Mouse (Mus musculus) heart, embryonic 16.5 days (tissue): ENCODE measurements around the gene Sfxn1. TPM values are rescaled to one million over a fixed set of nuclear protein-coding genes. Genes with fewer than 3 reads are reported as not detected.

Experiments
- ATAC-seq: fragments of 200-750 bp; cut with Nextera tagmentation; replicated peaks from 2 replicates; pipeline ENCODE4 v1.8.0; 2017; ENCODE audit warnings: moderate number of reproducible peaks; ENCODE audit not compliant: insufficient read depth, low FRiP score; ENCODE audit errors: extremely low read depth
- H3K27ac ChIP-seq: fragments of 300-500 bp; sonication (generic); 2 replicates; pipeline ENCODE4 v1.5.1; 2014; ENCODE audit warnings: mild to moderate bottlenecking, low read length, control low read depth, moderate library complexity
- H3K27me3 ChIP-seq: fragments of 300-500 bp; sonication (generic); 2 replicates; pipeline ENCODE4 v1.6.1; 2014; ENCODE audit warnings: low read length, mixed read lengths; ENCODE audit not compliant: control insufficient read depth, insufficient read depth
- H3K36me3 ChIP-seq: fragments of 300-500 bp; sonication (generic); 2 replicates; pipeline ENCODE4 v1.6.1; 2014; ENCODE audit not compliant: control insufficient read depth, insufficient read depth
- H3K4me1 ChIP-seq: fragments of 300-500 bp; sonication (generic); 2 replicates; pipeline ENCODE4 v1.6.1; 2014; ENCODE audit warnings: low read length, mixed read lengths; ENCODE audit not compliant: control insufficient read depth, insufficient read depth
- H3K4me2 ChIP-seq: fragments of 300-500 bp; sonication (generic); 2 replicates; pipeline ENCODE4 v1.6.1; 2014; ENCODE audit warnings: low read depth, mild to moderate bottlenecking, control low read depth, low read length
- H3K4me3 ChIP-seq: fragments of 300-500 bp; sonication (generic); 2 replicates; pipeline ENCODE4 v1.5.1; 2014; ENCODE audit warnings: mild to moderate bottlenecking, control low read depth, low read length
- H3K9ac ChIP-seq: fragments of 300-500 bp; sonication (generic); 2 replicates; pipeline ENCODE4 v1.6.1; 2014; ENCODE audit warnings: low read length, control low read depth
- H3K9me3 ChIP-seq: fragments of 300-500 bp; sonication (generic); replicated peaks from 2 replicates; pipeline ENCODE4 v1.6.1; 2016; ENCODE audit warnings: low read length; ENCODE audit not compliant: control insufficient read depth
- WGBS: fragments of 180-500 bp; shearing (Covaris S2); extraction: QIAGEN DNeasy Blood & Tissue Kit; methylation state at CpG from one replicate; pipeline ENCODE4 v1.1.7; 2014; 5-methylcytosine and 5-hydroxymethylcytosine counted together
- polyA plus RNA-seq: library from polyadenylated mRNA; unstranded; fragments of >200 nt; fragmentation: Nextera tagmentation; extraction: Ambion mirVana; gene quantifications from 2 replicates; pipeline ENCODE4 v1.2.1, GENCODE M21; 2015

Gene Sfxn1
- polyA plus RNA-seq, 1 experiment from 2014 or later: 29.0 TPM

- H3K9me3 ChIP-seq: no peaks in the 10 kb centered on the region
- peak overlapping the region; percentile 61 for H3K4me3 ChIP-seq
- no peak overlapping the region for H3K27ac ChIP-seq
- ATAC-seq: 0 out of 2 replicates have a peak, but pooled peaks have one; percentile 18
- under 1% methylated on average over 20 of the region's 20 CpGs for WGBS
- peaks cover 29% of the 10 kb centered on the region for H3K27me3 ChIP-seq
- peak overlapping the region; percentile 63 for H3K9ac ChIP-seq
- peak overlapping the region; percentile 99 for H3K4me2 ChIP-seq
- peaks cover 6% of the 10 kb centered on the region for H3K4me1 ChIP-seq
- H3K36me3 ChIP-seq: no peaks in the 10 kb centered on the region
Measured at GRCm38 (mm10) chr13:54054962-54055361, 16.7 kb upstream of the Sfxn1 start.

- Histone ChIP-seq H3K4me1 (peaks cover 6% of the 10 kb centered on the region), H3K27ac (no peak within 1 kb of the TSS), H3K4me2 (peak within 1 kb of the TSS; percentile 99), H3K4me3 (peak within 1 kb of the TSS; percentile 61), H3K9ac (peak within 1 kb of the TSS; percentile 63), H3K36me3 (no peaks in the 10 kb centered on the region), H3K27me3 (peaks cover 28% of the 10 kb centered on the region), H3K9me3 (no peaks in the 10 kb centered on the region)
- 2% methylated on average over 31 of the region's 31 CpGs for WGBS
- ATAC-seq: peak; percentile 41; the same call in 1 of the 2 replicates
Measured at GRCm38 (mm10) chr13:54055448-54055861, 16.2 kb upstream of the Sfxn1 start, which contains the start of gene Drd1. Gene Drd1, minus strand, starts transcription at chr13:54055705.

DNA sequence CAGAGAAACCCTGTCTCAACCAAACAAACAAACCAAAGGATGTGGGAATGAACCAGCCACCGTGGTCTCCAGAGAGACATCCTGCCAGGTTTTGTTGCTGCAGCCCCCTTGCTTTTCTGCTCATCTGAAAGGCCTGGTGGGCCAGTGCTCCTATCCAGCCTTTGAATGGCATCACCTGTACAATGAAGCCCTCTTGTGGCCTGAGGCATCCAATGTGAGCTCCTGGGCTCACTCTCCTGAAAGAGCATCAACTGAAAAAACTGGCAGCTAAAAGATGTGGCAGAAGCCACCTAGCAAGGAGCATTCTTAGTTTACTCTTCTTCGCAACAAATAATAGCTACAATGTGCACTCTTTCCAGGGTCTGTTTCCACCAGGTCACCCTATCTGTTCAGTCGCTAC lies 9.6 kb upstream of the Sfxn1 start:
- WGBS: 83% methylated on average over 3 of the region's 3 CpGs
- H3K4me3 ChIP-seq: no peak overlapping the region
- no peak overlapping the region for H3K9ac ChIP-seq
- H3K27me3 ChIP-seq: peaks cover 2% of the 10 kb centered on the region; the same call in 1 of the 2 replicates
- H3K9me3 ChIP-seq: no peaks in the 10 kb centered on the region
- H3K27ac ChIP-seq: no peak overlapping the region
- H3K4me1 ChIP-seq: no peaks in the 10 kb centered on the region
- H3K36me3 ChIP-seq: no peaks in the 10 kb centered on the region
- H3K4me2 ChIP-seq: no peak overlapping the region
- ATAC-seq: no peak

DNA sequence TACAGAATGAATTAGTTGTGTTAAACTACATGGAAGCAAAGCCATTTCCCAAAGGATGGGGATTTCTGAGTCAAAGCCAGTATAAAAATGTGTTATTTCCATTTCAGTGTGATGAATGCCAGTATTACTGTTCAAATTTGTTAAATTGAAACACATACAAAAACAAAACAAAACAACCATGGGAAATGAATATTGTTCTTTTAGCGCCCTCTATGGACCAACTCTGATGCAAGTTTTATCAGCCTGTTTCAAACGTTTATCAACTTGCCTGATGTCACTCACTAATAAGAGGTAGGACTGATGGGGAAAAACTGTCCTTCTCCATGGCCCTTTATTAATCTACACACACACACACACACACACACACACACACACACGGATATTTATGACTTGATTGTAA lies 8.4 kb upstream of the Sfxn1 start:
- no peaks in the 10 kb centered on the region for H3K27me3 ChIP-seq
- H3K4me1 ChIP-seq: no peaks in the 10 kb centered on the region
- H3K9ac ChIP-seq: no peak overlapping the region
- H3K9me3 ChIP-seq: no peaks in the 10 kb centered on the region
- no peaks in the 10 kb centered on the region for H3K36me3 ChIP-seq
- ATAC-seq: no peak
- no peak overlapping the region for H3K4me3 ChIP-seq
- no peak overlapping the region for H3K27ac ChIP-seq
- H3K4me2 ChIP-seq: no peak overlapping the region
- WGBS: 2% methylated on average over 3 of the region's 3 CpGs

DNA sequence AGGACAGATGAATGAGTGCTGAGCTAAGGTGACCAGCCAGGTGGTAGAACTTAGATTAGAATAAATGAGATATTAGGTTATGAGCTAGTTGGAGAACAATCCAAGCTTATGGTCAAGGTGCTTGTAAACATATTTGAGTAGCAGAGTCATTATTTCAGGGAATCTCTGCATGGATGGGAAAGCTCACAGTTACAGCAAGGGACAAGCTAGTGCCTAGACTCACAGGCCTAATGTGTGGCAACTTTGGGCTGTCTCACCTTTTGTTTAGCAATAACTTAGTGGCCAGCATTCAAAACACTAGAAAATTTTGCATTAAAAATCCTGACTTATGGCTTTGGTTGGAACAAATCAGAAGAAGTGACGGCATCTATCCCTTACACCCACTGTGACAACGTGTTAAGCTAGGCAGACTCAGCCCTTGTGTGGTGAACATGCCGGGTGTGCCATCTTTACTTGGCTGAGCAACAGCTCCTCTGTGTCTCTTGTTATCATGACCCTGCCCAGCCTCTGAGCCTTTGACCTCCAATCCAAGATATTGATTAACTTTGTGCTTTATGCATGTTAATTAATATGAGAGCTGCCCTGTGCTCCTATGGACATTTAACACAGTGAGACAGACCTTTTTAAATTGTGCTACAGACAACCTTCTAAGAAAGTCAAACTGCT lies 5.5 kb upstream of the Sfxn1 start:
- no peak overlapping the region for H3K4me2 ChIP-seq

DNA sequence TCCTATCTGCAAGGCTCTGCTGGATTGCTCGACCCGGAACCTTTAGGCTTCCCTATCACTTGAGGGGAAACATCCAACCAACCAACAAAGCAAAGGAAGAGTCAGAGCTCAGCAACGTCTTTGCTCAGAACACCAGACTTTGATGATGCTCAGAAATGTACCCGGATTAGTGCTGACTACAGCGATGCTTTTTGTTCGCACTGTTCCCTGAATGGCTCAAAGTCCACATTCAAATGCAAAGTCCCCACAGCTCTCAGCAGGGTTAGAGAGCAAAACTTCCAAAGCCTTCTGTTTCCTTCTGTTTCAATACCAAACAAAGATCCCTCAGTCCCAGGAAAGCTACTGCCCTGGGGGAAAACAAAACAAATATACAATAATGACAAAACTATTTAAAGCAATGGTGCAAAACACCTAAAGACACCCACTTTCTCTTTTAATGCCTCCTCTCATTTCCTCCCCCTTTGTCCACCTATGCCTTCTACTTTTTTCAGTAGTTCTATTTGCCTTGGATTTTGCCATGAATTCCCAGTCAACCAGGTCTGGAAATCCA lies 4.0 kb upstream of the Sfxn1 start:
- Histone ChIP-seq H3K9me3 (no peaks in the 10 kb centered on the region), H3K4me3 (no peak overlapping the region), H3K9ac (no peak overlapping the region), H3K36me3 (no peaks in the 10 kb centered on the region), H3K4me2 (no peak overlapping the region), H3K4me1 (peaks cover 4% of the 10 kb centered on the region), H3K27ac (no peak overlapping the region), H3K27me3 (no peaks in the 10 kb centered on the region)
- ATAC-seq: no peak
- 48% methylated on average over 6 of the region's 6 CpGs for WGBS

More for the DNA sequence above, 5.5 kb upstream of the Sfxn1 start:
- no peak overlapping the region for H3K4me3 ChIP-seq
- H3K9me3 ChIP-seq: no peaks in the 10 kb centered on the region
- H3K4me1 ChIP-seq: no peaks in the 10 kb centered on the region
- WGBS: 79% methylated on average over 3 of the region's 3 CpGs
- no peaks in the 10 kb centered on the region for H3K36me3 ChIP-seq
- H3K27me3 ChIP-seq: no peaks in the 10 kb centered on the region
- H3K27ac ChIP-seq: no peak overlapping the region
- H3K9ac ChIP-seq: no peak overlapping the region
- ATAC-seq: no peak

GRCm38 (mm10) chr13:54071011-54071410 lies 658 bp upstream of the Sfxn1 start:
- no peak overlapping the region for H3K4me3 ChIP-seq
- no peak for ATAC-seq
- H3K4me2 ChIP-seq: no peak overlapping the region
- no peak overlapping the region for H3K27ac ChIP-seq
- H3K9me3 ChIP-seq: no peaks in the 10 kb centered on the region
- 91% methylated on average over 9 of the region's 9 CpGs for WGBS
- no peaks in the 10 kb centered on the region for H3K27me3 ChIP-seq
- peaks cover 2% of the 10 kb centered on the region; the same call in 1 of the 2 replicates for H3K36me3 ChIP-seq
- peaks cover 17% of the 10 kb centered on the region for H3K4me1 ChIP-seq
- H3K9ac ChIP-seq: no peak overlapping the region

DNA sequence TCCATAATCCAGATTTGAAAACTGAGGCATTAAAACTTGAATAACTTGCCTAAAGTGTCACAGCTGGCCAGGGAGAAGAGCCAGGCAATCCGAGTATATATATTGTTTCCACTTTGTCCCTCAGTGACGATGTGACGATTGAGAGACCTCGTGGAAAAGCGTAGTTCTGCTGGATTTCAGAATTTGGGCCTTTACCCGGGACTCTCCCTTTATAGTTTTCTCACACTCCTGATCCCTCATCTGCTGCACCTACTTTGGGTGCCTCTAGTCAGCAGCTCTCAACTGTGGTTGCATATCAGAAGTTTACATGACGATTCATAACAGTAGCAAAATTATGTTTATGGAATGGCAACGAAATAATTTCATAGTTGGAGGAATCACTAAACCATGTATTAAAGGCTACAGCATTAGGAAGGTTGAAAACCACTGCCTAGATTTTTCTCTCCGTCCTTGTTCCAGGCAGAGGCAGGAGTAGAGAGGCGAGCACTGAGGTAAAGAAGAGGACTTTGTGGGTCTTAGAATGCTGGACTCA lies 923 bp downstream of the Sfxn1 start:
- H3K27ac ChIP-seq: peak overlapping the region; percentile 82

GRCm38 (mm10) chr13:54073066-54073465 lies 1.4 kb downstream of the Sfxn1 start:
- ATAC-seq: 0 out of 2 replicates have a peak, but pooled peaks have one; percentile 23
- Histone ChIP-seq H3K27me3 (no peaks in the 10 kb centered on the region), H3K4me3 (peak overlapping the region; percentile 87), H3K27ac (peak overlapping the region; percentile 82), H3K4me1 (peaks cover 27% of the 10 kb centered on the region), H3K36me3 (peaks cover 2% of the 10 kb centered on the region; the same call in 1 of the 2 replicates), H3K9ac (peak overlapping the region; percentile 92; the same call in 1 of the 2 replicates), H3K9me3 (no peaks in the 10 kb centered on the region), H3K4me2 (peak overlapping the region; percentile 85)
- 3% methylated on average over 1 of the region's 1 CpGs for WGBS

More for the DNA sequence above, 923 bp downstream of the Sfxn1 start:
- peaks cover 2% of the 10 kb centered on the region; the same call in 1 of the 2 replicates for H3K36me3 ChIP-seq
- H3K4me3 ChIP-seq: peak overlapping the region; percentile 87
- WGBS: 25% methylated on average over 10 of the region's 10 CpGs
- H3K27me3 ChIP-seq: no peaks in the 10 kb centered on the region
- H3K4me2 ChIP-seq: peak overlapping the region; percentile 85
- H3K4me1 ChIP-seq: peaks cover 23% of the 10 kb centered on the region
- no peaks in the 10 kb centered on the region for H3K9me3 ChIP-seq
- no peak for ATAC-seq
- H3K9ac ChIP-seq: peak overlapping the region; percentile 92
